Mouse (Mus musculus): ENCODE data around the gene Tfeb. TPM values are rescaled to one million over a fixed set of nuclear protein-coding genes. Genes with fewer than 3 reads are reported as not detected.

The Tfeb gene
- polyA plus RNA-seq, 1 experiment from 2014 or later: 2.5 TPM

- no peak overlapping the region for H3K27ac ChIP-seq (ENCODE audit: low read depth, low read length)
- no peak overlapping the region for H3K9ac ChIP-seq (ENCODE audit: low read depth, low read length)
- DNase-seq (ENCODE audit: low spot score) (no peak), ATAC-seq (ENCODE audit: low FRiP score) (no peak)
- H3K4me3 ChIP-seq (ENCODE audit: low read depth, low read length): no peak overlapping the region
- H3K27me3 ChIP-seq (ENCODE audit: control insufficient read depth, insufficient read depth, low read length): peaks cover 2% of the 10 kb centered on the region; the same call in 1 of the 2 replicates
- 0 out of 2 replicates have a peak, but pooled peaks cover 2% of the 10 kb centered on the region for H3K36me3 ChIP-seq (ENCODE audit: control insufficient read depth, insufficient read depth, low read length)
- 76% methylated on average over 1 of the region's 1 CpGs for WGBS
- no peak overlapping the region for H3K4me2 ChIP-seq (replicated peaks; ENCODE audit: low read depth, low read length)
- no peaks in the 10 kb centered on the region for H3K9me3 ChIP-seq (ENCODE audit: control insufficient read depth, low read length)
- H3K4me1 ChIP-seq (replicated peaks; ENCODE audit: control insufficient read depth, insufficient read depth, low read length): no peaks in the 10 kb centered on the region; the same call in 1 of the 2 replicates
Observed at GRCm38 (mm10) chr17:47706196-47706595, 30.6 kb upstream of the Tfeb start.

GRCm38 (mm10) chr17:47707961-47708360 lies 28.9 kb upstream of the Tfeb start:
- no peak overlapping the region for H3K4me2 ChIP-seq (replicated peaks; ENCODE audit: low read depth, low read length)
- WGBS: 91% methylated on average over 3 of the region's 3 CpGs
- H3K27me3 ChIP-seq (ENCODE audit: control insufficient read depth, insufficient read depth, low read length): peaks cover under 1% of the 10 kb centered on the region; the same call in 1 of the 2 replicates
- no peak for ATAC-seq (ENCODE audit: low FRiP score)
- DNase-seq (ENCODE audit: low spot score): no peak
- no peak overlapping the region for H3K9ac ChIP-seq (ENCODE audit: low read depth, low read length)
- no peaks in the 10 kb centered on the region; the same call in 1 of the 2 replicates for H3K4me1 ChIP-seq (replicated peaks; ENCODE audit: control insufficient read depth, insufficient read depth, low read length)
- H3K36me3 ChIP-seq (ENCODE audit: control insufficient read depth, insufficient read depth, low read length): no peaks in the 10 kb centered on the region
- no peaks in the 10 kb centered on the region for H3K9me3 ChIP-seq (ENCODE audit: control insufficient read depth, low read length)
- H3K4me3 ChIP-seq (ENCODE audit: low read depth, low read length): no peak overlapping the region
- no peak overlapping the region for H3K27ac ChIP-seq (ENCODE audit: low read depth, low read length)

DNA sequence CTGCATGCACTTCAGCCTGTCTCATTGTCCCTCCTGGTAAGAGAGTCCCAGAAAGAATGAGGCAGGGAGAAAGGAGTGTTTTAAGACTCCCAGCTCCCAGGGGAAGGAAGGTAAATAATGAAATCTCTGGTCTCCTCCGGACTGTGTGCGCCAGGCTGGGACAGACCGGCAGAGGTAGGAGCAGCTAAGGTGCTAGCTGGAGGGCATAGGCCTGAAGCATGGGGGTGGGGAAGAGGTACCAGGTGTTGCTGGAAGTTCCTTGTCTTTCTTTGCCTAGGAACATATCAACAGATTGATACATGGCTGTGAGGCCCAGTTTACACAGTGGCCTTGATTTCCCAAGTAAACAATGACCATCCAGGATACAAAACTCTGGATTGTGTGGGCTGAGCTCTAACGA lies 27.9 kb upstream of the Tfeb start:
- no peak overlapping the region for H3K4me3 ChIP-seq (ENCODE audit: low read depth, low read length)
- no peak overlapping the region for H3K4me2 ChIP-seq (replicated peaks; ENCODE audit: low read depth, low read length)
- DNase-seq (ENCODE audit: low spot score): no peak
- no peak overlapping the region for H3K9ac ChIP-seq (ENCODE audit: low read depth, low read length)
- H3K36me3 ChIP-seq (ENCODE audit: control insufficient read depth, insufficient read depth, low read length): no peaks in the 10 kb centered on the region
- ATAC-seq (ENCODE audit: low FRiP score): no peak
- H3K4me1 ChIP-seq (replicated peaks; ENCODE audit: control insufficient read depth, insufficient read depth, low read length): no peaks in the 10 kb centered on the region
- 80% methylated on average over 4 of the region's 4 CpGs for WGBS
- no peaks in the 10 kb centered on the region for H3K27me3 ChIP-seq (ENCODE audit: control insufficient read depth, insufficient read depth, low read length)
- no peak overlapping the region for H3K27ac ChIP-seq (ENCODE audit: low read depth, low read length)
- H3K9me3 ChIP-seq (ENCODE audit: control insufficient read depth, low read length): no peaks in the 10 kb centered on the region

- Histone ChIP-seq H3K9me3 (ENCODE audit: control insufficient read depth, low read length) (no peaks in the 10 kb centered on the region), H3K27me3 (ENCODE audit: control insufficient read depth, insufficient read depth, low read length) (no peaks in the 10 kb centered on the region), H3K36me3 (ENCODE audit: control insufficient read depth, insufficient read depth, low read length) (no peaks in the 10 kb centered on the region), H3K4me3 (ENCODE audit: low read depth, low read length) (no peak overlapping the region), H3K9ac (ENCODE audit: low read depth, low read length) (no peak overlapping the region), H3K27ac (ENCODE audit: low read depth, low read length) (no peak overlapping the region), H3K4me2 (replicated peaks; ENCODE audit: low read depth, low read length) (no peak overlapping the region), H3K4me1 (replicated peaks; ENCODE audit: control insufficient read depth, insufficient read depth, low read length) (no peaks in the 10 kb centered on the region)
- DNase-seq (ENCODE audit: low spot score): no peak
- ATAC-seq (ENCODE audit: low FRiP score): no peak
- WGBS: 80% methylated on average over 3 of the region's 3 CpGs
Observed at GRCm38 (mm10) chr17:47710036-47710435, 26.8 kb upstream of the Tfeb start.

DNA sequence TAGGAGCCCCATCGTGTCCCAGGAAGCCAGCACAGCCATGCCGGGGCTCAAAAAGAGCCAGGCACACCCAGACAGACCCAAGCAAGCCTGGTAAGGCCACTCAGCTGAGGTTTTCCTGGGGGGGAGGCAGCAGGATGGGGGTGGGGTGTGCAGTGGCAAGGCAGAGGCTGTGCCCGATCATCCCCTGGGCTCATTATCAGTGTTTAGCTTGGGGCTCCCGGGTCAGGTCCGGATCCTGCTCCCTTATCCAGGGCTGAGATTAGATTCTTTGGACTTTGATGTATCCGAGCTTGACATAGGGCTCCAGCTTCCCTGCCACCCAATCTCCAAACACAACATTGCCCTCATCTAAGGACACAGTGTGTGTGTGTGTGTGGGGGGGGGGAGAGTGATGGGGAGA lies 24.9 kb upstream of the Tfeb start:
- 71% methylated on average over 6 of the region's 6 CpGs for WGBS
- no peak for DNase-seq (ENCODE audit: low spot score)

GRCm38 (mm10) chr17:47712889-47713571 lies 23.8 kb upstream of the Tfeb start:
- Histone ChIP-seq H3K4me2 (replicated peaks; ENCODE audit: low read depth, low read length) (no peak overlapping the region), H3K27ac (ENCODE audit: low read depth, low read length) (no peak overlapping the region), H3K4me1 (replicated peaks; ENCODE audit: control insufficient read depth, insufficient read depth, low read length) (no peaks in the 10 kb centered on the region), H3K9ac (ENCODE audit: low read depth, low read length) (no peak overlapping the region), H3K9me3 (ENCODE audit: control insufficient read depth, low read length) (no peaks in the 10 kb centered on the region), H3K27me3 (ENCODE audit: control insufficient read depth, insufficient read depth, low read length) (no peaks in the 10 kb centered on the region), H3K4me3 (ENCODE audit: low read depth, low read length) (no peak overlapping the region), H3K36me3 (ENCODE audit: control insufficient read depth, insufficient read depth, low read length) (no peaks in the 10 kb centered on the region)
- 50% methylated on average over 11 of the region's 22 CpGs for WGBS
- ATAC-seq (ENCODE audit: low FRiP score) (no peak), DNase-seq (ENCODE audit: low spot score) (no peak)

More for the DNA sequence above, 24.9 kb upstream of the Tfeb start:
- Histone ChIP-seq H3K4me2 (replicated peaks; ENCODE audit: low read depth, low read length) (no peak overlapping the region), H3K4me3 (ENCODE audit: low read depth, low read length) (no peak overlapping the region), H3K36me3 (ENCODE audit: control insufficient read depth, insufficient read depth, low read length) (no peaks in the 10 kb centered on the region), H3K9ac (ENCODE audit: low read depth, low read length) (no peak overlapping the region), H3K9me3 (ENCODE audit: control insufficient read depth, low read length) (no peaks in the 10 kb centered on the region), H3K4me1 (replicated peaks; ENCODE audit: control insufficient read depth, insufficient read depth, low read length) (no peaks in the 10 kb centered on the region), H3K27me3 (ENCODE audit: control insufficient read depth, insufficient read depth, low read length) (no peaks in the 10 kb centered on the region), H3K27ac (ENCODE audit: low read depth, low read length) (no peak overlapping the region)
- ATAC-seq (ENCODE audit: low FRiP score): no peak

GRCm38 (mm10) chr17:47715037-47715436 lies 21.8 kb upstream of the Tfeb start:
- ATAC-seq (ENCODE audit: low FRiP score): no peak
- WGBS: 56% methylated on average over 3 of the region's 3 CpGs
- H3K4me3 ChIP-seq (ENCODE audit: low read depth, low read length): no peak overlapping the region
- H3K27me3 ChIP-seq (ENCODE audit: control insufficient read depth, insufficient read depth, low read length): no peaks in the 10 kb centered on the region
- H3K36me3 ChIP-seq (ENCODE audit: control insufficient read depth, insufficient read depth, low read length): no peaks in the 10 kb centered on the region
- no peak overlapping the region for H3K27ac ChIP-seq (ENCODE audit: low read depth, low read length)
- H3K9me3 ChIP-seq (ENCODE audit: control insufficient read depth, low read length): no peaks in the 10 kb centered on the region
- no peak overlapping the region for H3K4me2 ChIP-seq (replicated peaks; ENCODE audit: low read depth, low read length)
- no peak overlapping the region for H3K9ac ChIP-seq (ENCODE audit: low read depth, low read length)
- no peaks in the 10 kb centered on the region for H3K4me1 ChIP-seq (replicated peaks; ENCODE audit: control insufficient read depth, insufficient read depth, low read length)
- DNase-seq (ENCODE audit: low spot score): no peak

GRCm38 (mm10) chr17:47721183-47721582 lies 15.6 kb upstream of the Tfeb start:
- Histone ChIP-seq H3K27me3 (ENCODE audit: control insufficient read depth, insufficient read depth, low read length) (no peaks in the 10 kb centered on the region), H3K27ac (ENCODE audit: low read depth, low read length) (no peak overlapping the region), H3K4me2 (replicated peaks; ENCODE audit: low read depth, low read length) (no peak overlapping the region), H3K36me3 (ENCODE audit: control insufficient read depth, insufficient read depth, low read length) (no peaks in the 10 kb centered on the region), H3K4me1 (replicated peaks; ENCODE audit: control insufficient read depth, insufficient read depth, low read length) (no peaks in the 10 kb centered on the region), H3K4me3 (ENCODE audit: low read depth, low read length) (no peak overlapping the region), H3K9me3 (ENCODE audit: control insufficient read depth, low read length) (no peaks in the 10 kb centered on the region), H3K9ac (ENCODE audit: low read depth, low read length) (no peak overlapping the region)
- DNase-seq (ENCODE audit: low spot score) (no peak), ATAC-seq (ENCODE audit: low FRiP score) (no peak)
- WGBS: 86% methylated on average over 4 of the region's 4 CpGs

DNA sequence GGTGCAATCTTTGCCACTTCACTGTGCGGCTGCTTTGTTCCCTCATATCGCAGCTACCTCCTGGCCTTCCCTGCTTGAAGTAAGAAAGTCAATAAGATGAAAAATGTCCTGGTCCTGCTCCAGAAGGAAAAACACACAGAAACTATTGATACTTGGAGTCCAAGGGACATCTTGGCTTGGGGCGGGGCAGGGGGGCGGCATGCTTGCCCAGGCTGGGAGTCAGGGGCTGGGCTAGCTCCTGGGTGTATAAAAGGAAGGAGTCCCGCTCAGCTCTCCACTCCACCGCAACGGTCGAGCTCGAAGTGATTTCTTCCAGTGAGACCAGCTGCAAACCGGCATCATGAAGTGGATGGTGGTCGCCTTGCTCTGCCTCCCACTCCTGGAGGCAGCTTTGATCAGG lies 10.3 kb upstream of the Tfeb start, which contains the start of gene Pgc:
Gene Pgc, plus strand, starts transcription at position 277 of the 400 bp plus-strand sequence.
- Histone ChIP-seq H3K4me3 (ENCODE audit: low read depth, low read length) (no peak within 1 kb of the TSS), H3K27me3 (ENCODE audit: control insufficient read depth, insufficient read depth, low read length) (no peaks in the 10 kb centered on the region), H3K4me2 (replicated peaks; ENCODE audit: low read depth, low read length) (no peak within 1 kb of the TSS), H3K9me3 (ENCODE audit: control insufficient read depth, low read length) (no peaks in the 10 kb centered on the region), H3K36me3 (ENCODE audit: control insufficient read depth, insufficient read depth, low read length) (no peaks in the 10 kb centered on the region), H3K9ac (ENCODE audit: low read depth, low read length) (no peak within 1 kb of the TSS), H3K27ac (ENCODE audit: low read depth, low read length) (no peak within 1 kb of the TSS), H3K4me1 (replicated peaks; ENCODE audit: control insufficient read depth, insufficient read depth, low read length) (no peaks in the 10 kb centered on the region)
- ATAC-seq (ENCODE audit: low FRiP score): no peak
- WGBS: 79% methylated on average over 11 of the region's 11 CpGs
- no peak for DNase-seq (ENCODE audit: low spot score)

All from hindbrain, embryonic 11.5 days (tissue).